Mouse (Mus musculus): ENCODE results near the gene Mapk3.

DNA sequence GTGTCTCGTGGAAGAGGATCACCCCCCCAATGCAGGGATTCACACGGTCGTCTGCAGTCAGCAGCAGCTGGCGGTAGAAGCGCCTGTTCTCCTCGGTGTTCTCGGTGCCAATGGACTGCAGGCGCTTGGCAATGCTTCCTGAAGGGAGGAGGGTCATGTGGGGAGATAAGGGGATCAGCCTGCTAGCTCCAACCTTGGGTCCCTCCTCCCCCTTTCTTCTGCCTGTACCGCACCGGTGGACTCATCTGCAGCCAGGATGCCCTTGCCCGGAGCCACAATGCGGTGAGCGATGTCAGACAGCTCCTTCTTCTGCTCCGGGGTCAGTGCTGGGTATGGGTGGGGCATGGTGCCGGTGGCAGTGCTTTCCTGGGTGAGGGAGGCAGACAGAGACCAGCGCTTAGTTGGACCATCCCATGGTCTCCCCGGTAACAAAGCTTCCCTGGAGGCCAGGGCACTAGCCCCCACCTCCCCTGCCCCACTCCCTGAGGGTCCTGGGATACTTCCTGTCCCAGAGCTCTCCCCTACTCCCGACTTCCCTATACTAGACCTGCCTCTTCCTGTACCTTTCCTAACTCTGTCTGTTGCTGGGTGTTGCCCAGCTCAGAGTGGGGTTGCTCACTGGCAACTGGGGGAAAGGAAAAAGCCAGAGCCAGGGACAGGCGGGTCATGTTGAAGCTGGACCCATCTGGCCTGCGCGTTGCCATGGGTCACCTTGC, 38.2 kb downstream of the Mapk3 start, which contains the start of gene Fam57b:
- TF ChIP-seq EP300 (IDR thresholded peaks at IDR 0.05; ENCODE audit: low read depth) (peak; percentile 48; the same call in 1 of the 2 replicates), CTCF (IDR thresholded peaks at IDR 0.05; ENCODE audit: low read depth) (no peak)
